Mouse (Mus musculus) mesoderm, embryonic 11.5 days (tissue): Measurements from ENCODE around the gene Meaf6.

Source experiments
- DNase-seq: peaks from one replicate; pipeline ENCODE4 v3.0.0-alpha.2; 2012; ENCODE audit warnings: low read depth, low spot score

Gene Meaf6

DNA sequence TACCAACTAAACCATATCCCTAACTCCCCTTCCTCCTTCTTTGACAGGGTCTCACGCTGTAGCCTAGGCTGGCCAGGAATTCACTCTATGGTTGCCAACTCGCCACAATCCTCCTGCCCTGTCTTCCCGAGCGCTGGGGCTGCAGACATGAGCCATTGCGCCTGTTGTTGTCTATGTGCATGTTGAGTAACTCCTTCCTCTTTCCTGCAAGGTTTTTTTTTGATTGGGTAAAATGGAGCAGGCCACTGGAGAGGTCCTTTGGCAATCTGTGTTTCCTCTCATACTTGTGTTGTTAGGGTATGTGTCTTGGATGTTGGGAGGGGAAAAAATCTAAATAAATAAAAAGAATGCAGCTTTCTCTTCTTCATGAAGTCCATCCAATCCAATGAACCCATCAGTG, 59.3 kb downstream of the Meaf6 start:
- DNase-seq = no peak

DNA sequence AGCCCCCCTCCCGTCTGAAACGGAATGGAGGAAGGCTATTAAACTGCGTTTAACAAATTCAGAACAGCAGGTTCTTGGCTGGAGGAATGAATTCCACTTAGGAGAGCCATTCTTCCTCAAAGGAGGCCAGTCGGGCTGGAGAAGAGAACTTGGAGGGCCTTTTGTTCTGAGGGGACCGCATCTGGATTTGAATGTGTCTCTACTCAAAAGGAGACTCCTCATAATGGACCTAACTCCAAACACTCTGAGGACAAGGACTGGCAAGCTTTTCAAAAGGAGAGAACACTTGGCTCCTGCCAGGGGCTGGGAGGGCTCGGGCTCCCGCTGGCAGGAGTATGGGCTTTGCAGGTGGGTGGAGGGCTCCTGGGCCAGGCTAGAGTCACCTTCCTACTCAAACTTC, 59.7 kb downstream of the Meaf6 start:
- no peak for DNase-seq

DNA sequence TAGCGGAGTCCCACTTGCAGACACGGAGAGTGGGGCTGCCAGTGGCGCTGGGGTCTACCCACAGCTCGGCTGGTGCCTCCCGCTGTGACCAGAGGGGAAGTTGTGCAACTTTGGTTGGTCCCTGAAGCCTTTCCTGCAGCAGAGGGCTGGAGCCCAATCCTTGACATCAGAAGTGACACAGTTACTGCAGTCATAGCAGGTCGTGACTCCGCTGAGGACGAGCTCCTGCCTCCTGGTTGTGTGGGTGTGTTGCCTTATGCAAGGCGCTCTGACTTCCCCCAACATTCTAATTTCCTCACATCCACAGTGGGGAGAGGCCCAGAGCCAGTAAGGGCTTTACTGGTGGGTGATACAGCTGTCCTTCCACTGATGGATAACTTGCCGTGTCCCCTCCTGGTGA, 60.3 kb downstream of the Meaf6 start:
- DNase-seq = no peak

DNA sequence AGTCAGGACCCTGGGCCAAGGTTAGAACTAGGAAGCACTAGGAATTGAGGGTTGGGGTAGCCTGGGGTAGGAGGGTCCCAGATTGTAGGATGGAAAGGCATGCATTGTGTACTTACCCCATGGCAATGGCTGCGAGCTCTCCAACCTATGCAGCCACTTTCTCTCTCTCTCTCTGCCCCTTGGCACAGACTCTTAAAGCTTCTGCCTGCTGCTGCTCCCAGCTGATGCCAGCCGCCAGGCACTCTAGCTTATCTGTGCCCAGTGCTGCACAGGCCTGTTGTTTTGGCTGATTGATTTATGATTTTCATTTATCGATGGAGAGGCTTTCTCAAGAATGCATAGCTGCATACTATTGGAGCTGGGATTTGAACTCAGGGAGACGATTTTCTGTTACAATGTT, 63.0 kb downstream of the Meaf6 start:
- DNase-seq = no peak

DNA sequence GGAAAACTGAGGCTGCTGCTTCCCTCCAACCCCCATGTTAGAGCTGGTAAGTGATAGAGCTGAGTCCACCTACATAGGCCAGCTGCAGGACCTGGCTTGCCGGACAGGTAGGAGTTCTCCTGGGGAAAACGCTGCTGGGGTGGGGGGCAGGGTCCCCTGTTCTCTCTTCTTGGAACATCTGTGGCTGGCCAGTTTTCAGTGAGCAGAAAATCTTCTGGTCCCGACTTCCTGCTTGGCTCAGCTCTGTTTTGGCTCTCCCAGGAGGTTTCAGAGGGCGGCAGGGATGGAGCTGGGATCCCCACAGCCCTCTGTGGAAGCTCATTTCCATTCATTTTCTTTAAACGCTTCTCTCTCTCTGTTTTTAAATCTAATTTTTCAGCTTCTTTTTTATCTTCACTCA, 64.5 kb downstream of the Meaf6 start:
- no peak for DNase-seq

DNA sequence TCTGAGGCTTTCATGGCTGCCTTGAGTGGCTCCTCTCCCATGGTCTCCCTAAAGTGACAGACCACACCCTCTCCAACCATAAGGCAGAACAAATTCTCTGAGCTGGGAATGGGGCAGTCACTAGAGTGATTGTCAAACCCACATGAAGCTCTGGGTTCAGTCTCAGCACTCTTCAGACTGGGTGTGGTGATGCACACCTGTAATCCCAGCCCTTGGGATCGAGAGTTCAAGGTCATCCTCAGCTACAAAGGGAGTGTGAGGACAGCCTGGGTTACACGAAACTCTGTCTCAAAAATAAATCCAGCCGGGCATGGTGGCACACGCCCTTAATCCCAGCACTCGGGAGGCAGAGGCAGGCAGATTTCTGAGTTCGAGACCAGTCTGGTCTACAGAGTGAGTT, 67.5 kb downstream of the Meaf6 start:
- DNase-seq = no peak

DNA sequence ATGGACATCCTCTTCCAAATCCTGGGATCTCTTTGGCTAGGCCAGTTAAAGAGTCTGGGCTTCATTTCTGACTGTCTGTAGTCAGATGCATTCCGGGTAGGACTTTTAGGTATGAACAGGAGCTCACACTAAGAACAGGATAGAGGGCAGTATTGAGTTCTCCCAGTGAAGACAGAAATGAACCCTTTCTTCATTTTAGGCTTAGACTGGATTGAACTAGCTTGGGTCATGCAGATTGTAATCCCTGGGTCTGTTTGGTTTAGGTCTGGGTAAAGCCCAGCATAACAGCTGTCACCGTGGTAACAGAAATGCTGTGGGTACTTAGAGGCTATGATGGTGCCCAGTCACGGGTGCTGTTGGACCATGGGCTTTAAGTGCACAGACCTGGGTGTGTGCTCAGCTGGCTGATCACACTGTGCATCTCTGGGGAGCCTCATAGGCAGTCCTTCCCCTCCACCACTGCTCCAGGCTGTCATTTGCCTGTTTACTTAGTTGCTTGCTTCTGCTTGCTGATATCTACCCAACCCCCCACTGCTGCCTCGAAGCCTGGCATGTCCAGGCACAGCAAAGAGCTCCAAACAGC, 68.8 kb downstream of the Meaf6 start:
- DNase-seq = peak; percentile 19

DNA sequence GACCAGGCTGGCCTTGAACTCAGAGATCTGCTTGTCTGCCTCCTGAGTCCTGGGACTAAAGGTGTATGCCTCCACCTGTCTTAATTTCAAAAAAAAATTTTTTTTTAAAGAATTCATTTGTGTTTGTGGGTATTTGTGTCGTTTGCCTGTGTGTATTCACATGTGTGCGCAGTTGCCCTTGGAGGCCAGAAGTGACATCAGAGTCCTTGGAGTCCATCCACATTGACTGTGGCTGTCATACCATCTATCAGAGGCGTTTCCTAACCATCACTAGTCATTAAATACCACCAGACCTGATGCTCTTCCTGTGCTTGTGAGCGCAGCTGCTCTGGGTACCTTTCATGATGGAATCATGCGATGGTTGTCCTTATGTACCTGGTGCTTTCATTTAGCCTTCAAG, 70.7 kb downstream of the Meaf6 start:
- DNase-seq = no peak

DNA sequence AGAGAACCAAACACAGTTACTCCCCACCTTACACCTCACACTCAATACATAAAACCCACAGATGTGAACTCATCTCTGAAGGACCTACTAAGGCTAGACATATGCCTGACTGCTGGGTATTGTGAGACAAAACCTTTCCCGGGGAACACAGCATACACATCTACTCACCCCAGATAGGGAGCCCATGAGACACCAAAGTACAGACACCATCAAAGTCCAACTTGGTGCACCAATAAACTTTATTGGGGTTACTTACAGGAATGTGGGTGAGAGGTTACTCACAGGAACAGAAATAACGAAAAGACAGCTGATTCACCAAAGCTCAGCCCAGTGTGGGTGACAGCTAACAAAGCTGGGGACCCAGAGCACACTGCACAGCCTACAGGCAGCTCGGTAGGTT, 72.4 kb downstream of the Meaf6 start:
- DNase-seq = no peak

DNA sequence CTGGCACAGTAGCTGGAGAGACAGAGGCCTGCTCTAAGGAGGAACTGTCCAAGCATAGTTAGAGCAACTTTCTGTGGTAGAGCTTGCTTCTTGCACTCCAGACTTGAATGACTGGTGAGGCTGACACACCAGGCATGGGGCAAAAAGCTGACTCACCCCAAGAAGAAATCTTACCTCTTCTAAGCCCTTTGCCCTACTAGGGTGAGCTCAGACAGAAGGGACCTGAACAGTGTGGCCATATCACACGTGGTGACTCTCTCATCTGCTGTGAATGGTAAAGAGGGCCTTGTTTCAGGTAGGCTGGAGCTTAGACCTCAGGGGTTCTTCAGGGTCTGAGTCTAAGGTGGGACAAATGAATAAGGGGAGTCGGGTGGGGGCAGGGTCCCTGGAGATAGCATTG, 73.1 kb downstream of the Meaf6 start:
- no peak for DNase-seq

DNA sequence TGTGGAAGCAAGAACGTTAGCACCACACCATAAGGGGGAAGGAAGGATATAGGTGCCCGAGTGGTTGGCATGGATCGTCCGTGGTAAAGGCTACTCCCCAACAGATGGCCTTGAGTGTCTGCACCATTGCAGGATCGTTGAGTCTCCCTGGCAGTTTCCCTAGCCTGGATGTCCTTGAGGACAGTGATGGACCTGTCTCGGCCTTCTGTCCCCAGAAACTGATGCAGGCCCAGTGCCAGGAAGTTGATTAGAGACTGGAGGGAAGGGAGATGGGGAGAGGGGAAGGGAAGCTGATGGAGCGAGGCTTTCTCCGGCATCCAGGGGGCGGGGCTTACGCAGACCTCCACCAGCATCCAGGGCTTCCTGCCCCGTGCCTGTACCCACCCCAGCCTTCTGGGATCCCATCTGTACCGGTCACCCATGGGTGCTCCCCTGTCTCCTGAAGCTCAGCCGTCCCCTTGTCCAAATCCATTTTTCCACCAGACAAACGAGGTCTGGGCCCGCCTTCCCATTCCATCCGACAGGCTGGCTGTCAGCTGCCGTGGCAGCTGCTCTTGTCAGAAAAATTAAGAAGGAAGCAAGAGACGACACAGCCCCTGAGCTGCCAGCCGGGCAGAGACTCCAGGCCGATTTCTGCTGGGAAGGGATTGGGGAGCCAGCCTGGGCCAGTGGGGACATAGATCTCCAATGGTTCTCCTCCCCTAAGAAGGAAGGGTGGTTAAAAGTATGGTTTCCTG, 73.8 kb downstream of the Meaf6 start:
- DNase-seq = no peak

DNA sequence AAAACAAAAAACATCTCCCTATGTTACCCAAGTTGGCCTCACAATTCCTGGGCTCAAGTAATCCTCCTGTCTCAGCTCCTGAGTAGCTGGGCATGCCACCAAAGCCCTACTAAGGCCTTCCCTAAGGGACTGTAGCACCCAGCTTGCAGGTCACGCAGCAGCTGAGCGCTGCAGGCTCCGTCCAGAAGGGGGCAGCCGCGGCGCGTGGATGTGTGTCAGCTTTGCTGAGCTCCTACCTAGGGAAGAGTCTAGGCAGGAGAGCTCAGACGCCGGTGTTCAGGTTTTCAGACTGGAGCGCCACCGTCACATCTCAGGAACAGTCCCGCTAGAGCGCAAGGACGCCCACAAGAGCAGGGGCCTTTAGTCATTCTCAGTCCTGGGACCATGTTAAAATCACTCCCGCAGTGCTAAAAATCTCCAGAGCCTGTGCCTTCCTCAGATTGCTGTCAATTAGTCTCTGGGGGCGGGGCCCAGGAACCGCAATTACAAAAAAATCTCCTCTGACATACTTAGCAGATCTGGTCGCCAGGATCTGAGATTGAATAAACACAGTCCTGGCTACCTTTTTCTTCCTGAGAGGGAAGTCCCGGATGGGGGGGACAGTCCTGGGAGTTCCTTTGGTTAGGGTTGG, 75.5 kb downstream of the Meaf6 start:
- DNase-seq = peak; percentile 88

DNA sequence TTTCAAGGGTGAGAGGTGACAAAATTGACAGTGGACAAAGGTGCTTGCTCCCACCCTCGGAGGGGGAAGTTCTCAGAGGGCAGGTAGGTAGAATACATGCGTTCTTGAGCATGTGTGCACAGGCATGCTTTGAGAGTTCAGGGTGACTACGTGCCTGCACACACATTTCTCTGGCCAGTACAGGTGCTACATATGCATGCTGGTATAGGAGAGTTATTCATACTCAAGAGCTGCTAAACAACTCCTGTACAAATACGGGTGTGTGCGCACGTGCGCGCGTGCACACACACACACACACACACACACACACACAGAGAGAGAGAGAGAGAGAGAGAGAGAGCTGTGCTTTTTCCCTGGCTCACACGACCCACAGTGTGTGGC, 76.0 kb downstream of the Meaf6 start:
- no peak for DNase-seq

DNA sequence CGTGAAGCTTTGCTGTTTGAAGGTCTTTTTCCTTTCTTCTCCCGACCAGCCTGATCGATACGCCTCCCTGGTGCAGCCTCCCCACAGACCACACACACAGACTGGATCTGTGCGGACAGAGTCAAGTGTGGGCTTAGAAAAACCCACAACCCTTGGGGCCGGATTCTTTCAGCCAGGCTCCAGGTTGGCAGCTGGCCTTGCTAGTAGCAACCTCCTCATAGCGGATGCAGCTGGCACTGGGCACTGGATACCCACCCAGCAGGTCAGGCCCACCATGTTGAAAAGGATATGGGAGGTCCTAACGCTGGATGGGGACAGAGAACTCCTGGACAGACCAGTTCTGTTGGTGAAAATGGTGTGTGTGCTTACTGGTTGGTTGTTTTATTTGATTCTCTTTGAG, 76.5 kb downstream of the Meaf6 start:
- DNase-seq = no peak

DNA sequence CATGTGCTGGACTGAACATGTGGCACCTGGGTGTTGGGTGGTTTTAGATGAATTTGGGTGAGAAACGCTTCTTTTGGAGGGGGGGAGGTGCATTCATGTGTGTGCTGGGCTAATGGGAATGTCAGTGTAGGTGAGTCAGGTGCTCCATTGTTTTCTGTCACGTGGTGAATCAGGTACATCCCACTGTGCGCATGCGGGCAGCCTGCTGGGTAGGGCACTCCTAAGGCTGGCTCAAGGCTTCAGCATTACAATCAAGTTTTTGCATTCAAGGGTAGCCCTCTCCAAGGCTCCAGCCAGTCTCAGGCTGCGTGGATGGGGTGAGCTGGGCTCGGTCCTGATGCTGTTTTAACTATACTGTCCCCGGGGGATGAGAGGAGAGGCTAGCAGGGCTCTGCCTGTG, 77.8 kb downstream of the Meaf6 start:
- no peak for DNase-seq
